Mouse (Mus musculus) midbrain, embryonic 15.5 days (tissue): ENCODE measurements around the gene Grk5. TPM values are rescaled to one million over a fixed set of nuclear protein-coding genes. Genes with fewer than 3 reads are reported as not detected.

Experiments used
- ATAC-seq: fragments of 200-750 bp; cut with Nextera tagmentation; replicated peaks from 2 replicates; pipeline ENCODE4 v1.8.0; 2017; ENCODE audit warnings: moderate TSS enrichment
- H3K27ac ChIP-seq: fragments of 300-500 bp; sonication (generic); 2 replicates; pipeline ENCODE4 v1.5.1; 2015; ENCODE audit warnings: mild to moderate bottlenecking, inconsistent platforms
- H3K27me3 ChIP-seq: fragments of 300-500 bp; sonication (generic); replicated peaks from 2 replicates; pipeline ENCODE4 v1.6.1; 2015; ENCODE audit warnings: inconsistent platforms
- H3K36me3 ChIP-seq: fragments of 300-500 bp; sonication (generic); replicated peaks from 2 replicates; pipeline ENCODE4 v1.6.1; 2015; ENCODE audit warnings: inconsistent platforms
- H3K4me1 ChIP-seq: fragments of 300-500 bp; sonication (generic); 2 replicates; pipeline ENCODE4 v1.6.1; 2015; ENCODE audit warnings: inconsistent platforms
- H3K4me2 ChIP-seq: fragments of 300-500 bp; sonication (generic); 2 replicates; pipeline ENCODE4 v1.6.1; 2015; ENCODE audit warnings: inconsistent platforms, mild to moderate bottlenecking, moderate library complexity
- H3K4me3 ChIP-seq: fragments of 300-500 bp; sonication (generic); 2 replicates; pipeline ENCODE4 v1.5.1; 2015; ENCODE audit warnings: mild to moderate bottlenecking, inconsistent platforms
- H3K9ac ChIP-seq: fragments of 300-500 bp; sonication (generic); 2 replicates; pipeline ENCODE4 v1.6.1; 2015; ENCODE audit warnings: mild to moderate bottlenecking, inconsistent platforms
- H3K9me3 ChIP-seq: fragments of 300-500 bp; sonication (generic); 2 replicates; pipeline ENCODE4 v1.6.1; 2016; ENCODE audit warnings: inconsistent platforms
- WGBS: fragments of 180-500 bp; shearing (Covaris S2); methylation state at CpG from one replicate; pipeline ENCODE4 v1.1.7; 2015; ENCODE audit warnings: mixed read lengths; 5-methylcytosine and 5-hydroxymethylcytosine counted together
- polyA plus RNA-seq: library from polyadenylated mRNA; unstranded; fragments of >200 nt; fragmentation: Nextera tagmentation; extraction: Ambion mirVana; gene quantifications from 2 replicates; pipeline ENCODE4 v1.2.1, GENCODE M21; 2015

Gene Grk5
- polyA plus RNA-seq, 1 experiment from 2014 or later: 2.5 TPM

DNA sequence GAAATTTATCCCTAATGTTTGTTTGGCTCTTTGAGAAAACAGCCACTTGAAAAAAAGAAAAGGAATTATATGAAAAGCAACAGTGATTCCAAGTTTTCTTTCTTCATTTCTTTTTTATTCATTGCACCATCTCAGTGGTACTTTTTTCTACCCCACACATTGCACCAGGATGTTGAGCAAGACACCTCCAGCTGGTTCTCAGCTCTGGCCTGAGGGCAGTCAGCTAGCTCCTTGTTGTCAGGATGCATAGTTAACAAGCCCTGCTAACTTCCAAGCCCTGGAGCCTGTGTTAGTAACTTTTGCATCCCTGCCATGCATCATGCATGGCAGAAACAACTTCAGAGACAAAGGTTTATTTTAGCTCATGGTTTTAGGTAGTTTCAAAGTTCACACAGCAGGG, 163.2 kb downstream of the Grk5 start:
- Histone ChIP-seq H3K9me3 (no peaks in the 10 kb centered on the region), H3K4me1 (no peaks in the 10 kb centered on the region), H3K4me3 (no peak overlapping the region), H3K9ac (no peak overlapping the region), H3K27ac (no peak overlapping the region), H3K36me3 (no peaks in the 10 kb centered on the region), H3K4me2 (no peak overlapping the region), H3K27me3 (no peaks in the 10 kb centered on the region)
- no peak for ATAC-seq

DNA sequence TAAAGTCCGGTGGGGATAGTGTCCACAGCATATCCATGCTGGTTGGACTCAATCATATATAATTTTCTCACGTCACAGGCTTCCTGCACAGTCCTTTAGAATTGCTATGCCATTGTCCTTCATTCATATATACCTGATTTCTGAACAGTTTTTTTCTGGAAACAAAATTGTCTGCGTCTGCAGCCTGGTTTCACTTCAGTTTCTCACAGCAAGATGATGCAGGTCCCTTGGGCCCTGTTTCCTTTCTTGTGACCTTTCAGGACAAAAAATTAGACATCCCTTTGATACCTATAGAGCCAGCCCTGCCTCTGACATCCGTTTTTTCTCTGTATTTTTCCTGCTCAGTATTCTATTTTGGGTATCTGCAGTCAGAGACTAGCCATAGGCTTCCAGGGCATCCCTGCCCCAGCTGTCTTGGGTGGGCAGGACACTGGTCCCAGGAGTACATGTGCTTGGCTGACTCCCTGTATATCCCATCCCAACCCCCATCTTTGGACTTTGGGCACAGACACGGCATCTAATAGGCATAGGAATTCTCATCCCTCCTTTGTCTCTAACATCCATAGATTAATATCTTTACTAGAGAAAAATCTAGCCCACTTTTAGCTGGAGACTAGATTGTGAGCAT, 167.3 kb downstream of the Grk5 start:
- no peaks in the 10 kb centered on the region for H3K4me1 ChIP-seq
- no peaks in the 10 kb centered on the region for H3K36me3 ChIP-seq
- 61% methylated on average over 5 of the region's 5 CpGs for WGBS
- H3K27ac ChIP-seq: no peak overlapping the region
- no peaks in the 10 kb centered on the region for H3K27me3 ChIP-seq
- no peak for ATAC-seq
- H3K4me3 ChIP-seq: no peak overlapping the region
- no peaks in the 10 kb centered on the region for H3K9me3 ChIP-seq
- H3K4me2 ChIP-seq: no peak overlapping the region
- no peak overlapping the region for H3K9ac ChIP-seq

DNA sequence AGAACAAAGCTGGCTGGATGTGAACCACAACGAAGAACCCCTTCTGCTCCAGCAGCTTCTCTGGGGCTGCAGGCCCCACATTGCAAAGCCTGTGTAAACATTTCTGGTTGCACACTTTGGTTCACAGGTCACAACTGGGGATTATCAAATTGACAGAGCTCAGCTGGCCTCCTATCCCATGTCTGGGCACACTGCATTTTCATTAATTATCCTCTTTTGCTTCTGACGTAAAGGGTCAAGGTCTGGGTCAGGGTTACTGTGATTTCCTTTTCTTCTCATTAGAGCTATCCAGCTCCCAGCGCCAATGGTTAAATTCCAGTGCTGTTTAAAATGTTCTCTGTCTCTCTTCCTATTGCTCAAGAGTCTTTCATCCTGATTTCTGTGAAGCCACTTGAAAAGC, 168.0 kb downstream of the Grk5 start:
- Histone ChIP-seq H3K36me3 (no peaks in the 10 kb centered on the region), H3K27ac (no peak overlapping the region), H3K4me1 (no peaks in the 10 kb centered on the region), H3K9ac (no peak overlapping the region), H3K4me3 (no peak overlapping the region), H3K9me3 (no peaks in the 10 kb centered on the region), H3K4me2 (no peak overlapping the region), H3K27me3 (no peaks in the 10 kb centered on the region)
- WGBS: 39% methylated on average over 3 of the region's 3 CpGs
- ATAC-seq: no peak

DNA sequence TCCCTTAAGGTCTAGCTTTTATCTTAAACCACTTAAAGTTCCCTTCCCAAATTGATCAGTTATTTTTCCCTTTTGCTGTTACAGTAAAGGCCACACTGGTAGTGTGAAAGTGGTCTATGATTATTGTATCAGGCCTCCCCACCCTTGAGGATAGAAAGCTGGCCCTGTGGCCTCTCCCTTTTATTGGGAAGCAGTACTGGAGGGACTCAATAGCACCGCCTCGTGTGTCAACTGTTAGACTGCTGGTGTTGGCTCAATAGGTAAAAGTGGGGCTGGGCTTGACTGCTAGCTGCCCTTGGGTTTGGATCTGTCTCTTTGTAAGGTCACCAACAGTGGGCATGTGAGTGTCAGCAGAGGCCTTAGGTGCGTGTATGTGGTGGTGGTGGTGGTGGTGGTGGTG, 174.8 kb downstream of the Grk5 start:
- Histone ChIP-seq H3K27ac (no peak overlapping the region), H3K4me3 (no peak overlapping the region), H3K9me3 (no peaks in the 10 kb centered on the region), H3K4me2 (no peak overlapping the region), H3K9ac (no peak overlapping the region), H3K27me3 (no peaks in the 10 kb centered on the region), H3K4me1 (no peaks in the 10 kb centered on the region), H3K36me3 (no peaks in the 10 kb centered on the region)
- 93% methylated on average over 3 of the region's 3 CpGs for WGBS
- no peak for ATAC-seq

DNA sequence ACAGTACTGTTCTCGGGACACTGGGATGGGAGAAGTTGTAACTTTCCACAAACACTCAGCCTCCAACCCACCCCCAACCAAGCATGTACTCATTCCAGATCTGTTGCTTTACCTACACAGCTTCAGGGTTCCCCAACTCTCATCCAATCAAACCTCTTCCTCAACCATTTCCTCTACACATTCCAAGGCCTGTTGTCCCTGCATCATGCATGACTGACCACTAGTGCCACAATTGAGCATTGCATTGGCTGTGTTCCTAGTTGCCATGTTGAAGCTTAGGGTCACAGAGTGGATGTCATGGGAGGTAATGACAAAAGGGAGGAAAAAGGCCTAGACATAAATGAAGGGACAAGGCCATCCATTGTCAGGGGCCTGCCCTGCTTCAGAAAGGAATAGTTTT, 175.5 kb downstream of the Grk5 start:
- no peaks in the 10 kb centered on the region for H3K36me3 ChIP-seq
- H3K4me3 ChIP-seq: no peak overlapping the region
- no peaks in the 10 kb centered on the region for H3K27me3 ChIP-seq
- 91% methylated on average over 1 of the region's 1 CpGs for WGBS
- H3K27ac ChIP-seq: no peak overlapping the region
- H3K4me2 ChIP-seq: no peak overlapping the region
- no peak overlapping the region for H3K9ac ChIP-seq
- H3K9me3 ChIP-seq: no peaks in the 10 kb centered on the region
- no peaks in the 10 kb centered on the region for H3K4me1 ChIP-seq
- no peak for ATAC-seq

DNA sequence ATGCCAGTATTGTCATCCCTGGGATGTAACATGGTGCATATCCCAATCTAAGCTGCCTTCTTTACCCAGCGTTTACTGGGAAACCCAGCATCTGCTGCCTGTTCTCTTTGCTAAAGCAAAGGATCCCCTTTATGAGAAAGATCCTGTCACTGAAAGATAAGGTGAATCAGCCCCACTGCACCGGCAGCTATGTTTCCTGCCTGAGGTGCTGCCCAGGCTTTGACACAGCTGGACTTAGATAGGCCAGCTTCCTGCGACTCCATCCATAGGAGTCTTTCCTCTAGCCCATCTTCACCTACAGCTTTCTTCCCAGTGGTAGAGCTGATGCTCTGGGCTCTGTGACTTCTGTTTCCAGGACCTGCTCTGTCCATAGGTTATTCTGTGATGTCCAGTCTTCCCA, 189.1 kb downstream of the Grk5 start:
- WGBS: 90% methylated on average over 3 of the region's 3 CpGs
- Histone ChIP-seq H3K27me3 (no peaks in the 10 kb centered on the region), H3K4me3 (no peak overlapping the region), H3K9me3 (no peaks in the 10 kb centered on the region), H3K27ac (no peak overlapping the region), H3K9ac (no peak overlapping the region), H3K36me3 (0 out of 2 replicates have a peak, but pooled peaks cover 5% of the 10 kb centered on the region), H3K4me1 (no peaks in the 10 kb centered on the region), H3K4me2 (no peak overlapping the region)
- ATAC-seq: no peak

DNA sequence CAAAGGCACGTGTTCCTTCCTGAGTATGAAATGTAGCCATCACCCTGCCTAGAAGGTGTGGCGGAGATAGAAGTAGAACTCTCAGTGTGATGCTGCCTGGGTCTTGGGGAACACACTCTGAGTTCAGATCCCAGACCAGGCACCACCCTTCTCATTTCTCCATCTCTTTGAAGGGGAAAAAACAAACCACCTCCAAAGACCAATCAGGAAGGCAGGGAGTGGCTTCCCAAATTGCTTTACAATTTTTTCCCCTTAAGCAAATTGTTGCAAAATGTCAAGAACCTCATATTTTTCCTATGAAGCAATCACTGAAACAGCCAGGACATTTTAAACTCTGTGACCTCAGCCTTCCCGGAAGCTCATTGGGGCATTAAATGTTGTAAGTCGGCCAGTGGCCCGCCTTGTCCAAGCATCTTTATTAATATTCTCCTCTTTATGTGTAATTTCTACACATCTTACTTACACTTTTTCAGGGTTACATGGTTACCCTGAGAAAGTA, 190.8 kb downstream of the Grk5 start:
- Histone ChIP-seq H3K36me3 (0 out of 2 replicates have a peak, but pooled peaks cover 5% of the 10 kb centered on the region), H3K9me3 (no peaks in the 10 kb centered on the region), H3K27ac (no peak overlapping the region), H3K9ac (no peak overlapping the region), H3K4me1 (no peaks in the 10 kb centered on the region), H3K27me3 (no peaks in the 10 kb centered on the region), H3K4me2 (no peak overlapping the region), H3K4me3 (no peak overlapping the region)
- WGBS: 96% methylated on average over 5 of the region's 5 CpGs
- ATAC-seq: no peak

DNA sequence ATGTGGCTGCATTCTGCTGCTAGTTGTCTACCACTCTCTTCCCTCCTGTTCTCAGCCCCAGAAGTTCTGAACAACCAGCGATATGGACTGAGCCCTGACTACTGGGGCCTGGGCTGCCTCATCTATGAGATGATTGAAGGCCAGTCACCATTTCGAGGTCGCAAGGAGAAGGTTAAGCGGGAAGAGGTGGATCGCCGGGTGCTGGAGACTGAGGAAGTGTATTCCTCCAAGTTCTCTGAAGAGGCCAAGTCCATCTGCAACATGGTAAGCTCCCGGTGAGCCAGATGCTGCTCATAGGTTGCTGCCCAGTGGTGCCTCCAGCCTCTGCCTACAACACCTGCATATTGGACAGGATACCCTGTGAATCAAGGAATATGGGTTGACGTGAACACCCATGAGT, 193.5 kb downstream of the Grk5 start:
- H3K36me3 ChIP-seq: 0 out of 2 replicates have a peak, but pooled peaks cover 5% of the 10 kb centered on the region
- no peak overlapping the region for H3K4me3 ChIP-seq
- WGBS: 92% methylated on average over 8 of the region's 8 CpGs
- no peak overlapping the region for H3K4me2 ChIP-seq
- H3K4me1 ChIP-seq: no peaks in the 10 kb centered on the region
- no peak for ATAC-seq
- H3K9me3 ChIP-seq: no peaks in the 10 kb centered on the region
- H3K9ac ChIP-seq: no peak overlapping the region
- H3K27me3 ChIP-seq: no peaks in the 10 kb centered on the region
- no peak overlapping the region for H3K27ac ChIP-seq

DNA sequence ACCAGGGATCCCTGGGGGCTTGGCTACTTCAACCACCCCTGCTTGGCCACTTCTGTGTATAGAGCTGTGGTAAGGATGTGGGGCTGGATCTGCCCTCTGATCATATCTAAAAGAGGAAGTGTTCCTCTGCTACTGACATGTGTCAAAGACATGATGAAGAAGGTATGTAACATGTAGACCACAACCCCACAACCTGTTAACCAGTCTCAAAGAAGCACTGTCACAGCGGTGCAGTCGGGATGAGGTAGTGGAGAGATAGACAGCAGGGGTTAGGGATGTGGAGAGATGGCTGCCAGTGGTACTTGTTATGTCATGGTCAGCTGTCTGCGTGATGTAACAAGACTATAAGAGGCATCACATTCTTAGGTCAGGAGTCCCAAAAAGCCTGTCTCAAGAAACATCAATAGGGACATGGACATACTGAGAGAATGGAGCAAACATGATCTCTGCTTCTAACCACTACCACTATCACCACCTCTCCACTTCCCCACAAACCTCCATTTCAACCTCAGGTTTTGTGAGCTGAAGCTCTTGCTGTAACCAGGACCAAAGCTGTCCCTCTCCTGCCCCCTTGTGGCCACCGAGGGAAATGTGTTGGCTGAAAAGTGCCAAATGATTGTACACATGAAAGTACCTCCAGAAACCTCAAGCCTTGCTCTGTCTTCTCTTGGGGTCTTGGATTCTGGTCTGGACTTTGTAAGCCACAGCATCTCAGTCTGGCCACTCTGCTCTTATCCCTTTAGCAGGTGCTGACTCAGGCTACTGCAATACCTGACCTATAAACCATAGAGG, 194.8 kb downstream of the Grk5 start:
- no peak overlapping the region for H3K4me2 ChIP-seq
- H3K36me3 ChIP-seq: 0 out of 2 replicates have a peak, but pooled peaks cover 5% of the 10 kb centered on the region
- no peak overlapping the region for H3K27ac ChIP-seq
- ATAC-seq: peak; percentile 84
- 47% methylated on average over 4 of the region's 4 CpGs for WGBS
- no peaks in the 10 kb centered on the region for H3K4me1 ChIP-seq
- no peaks in the 10 kb centered on the region for H3K9me3 ChIP-seq
- no peaks in the 10 kb centered on the region for H3K27me3 ChIP-seq
- no peak overlapping the region for H3K9ac ChIP-seq
- H3K4me3 ChIP-seq: no peak overlapping the region

DNA sequence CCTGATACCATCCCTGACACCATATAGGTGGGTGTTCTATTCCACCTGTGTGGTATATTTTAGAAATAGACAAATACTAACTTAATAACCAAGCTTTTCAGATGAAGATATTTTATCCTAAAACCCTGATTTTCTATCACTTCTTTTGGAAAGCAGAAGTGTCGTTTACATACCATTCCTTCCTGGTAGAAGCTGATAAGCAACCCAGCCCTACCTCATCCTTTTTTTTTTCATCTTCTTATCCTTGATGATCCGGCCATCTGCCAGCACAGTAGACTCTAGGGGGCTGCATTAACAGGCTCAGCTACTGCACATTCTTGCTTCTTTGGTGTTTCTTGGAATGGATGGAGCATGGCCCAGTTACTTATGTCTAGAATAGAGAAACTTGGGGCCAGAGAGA, 195.7 kb downstream of the Grk5 start:
- peaks cover 5% of the 10 kb centered on the region; the same call in 1 of the 2 replicates for H3K36me3 ChIP-seq
- WGBS: 79% methylated on average over 2 of the region's 2 CpGs
- no peaks in the 10 kb centered on the region for H3K4me1 ChIP-seq
- no peak overlapping the region for H3K27ac ChIP-seq
- no peak overlapping the region for H3K4me3 ChIP-seq
- no peak for ATAC-seq
- no peaks in the 10 kb centered on the region for H3K9me3 ChIP-seq
- H3K27me3 ChIP-seq: no peaks in the 10 kb centered on the region
- no peak overlapping the region for H3K4me2 ChIP-seq
- no peak overlapping the region for H3K9ac ChIP-seq

DNA sequence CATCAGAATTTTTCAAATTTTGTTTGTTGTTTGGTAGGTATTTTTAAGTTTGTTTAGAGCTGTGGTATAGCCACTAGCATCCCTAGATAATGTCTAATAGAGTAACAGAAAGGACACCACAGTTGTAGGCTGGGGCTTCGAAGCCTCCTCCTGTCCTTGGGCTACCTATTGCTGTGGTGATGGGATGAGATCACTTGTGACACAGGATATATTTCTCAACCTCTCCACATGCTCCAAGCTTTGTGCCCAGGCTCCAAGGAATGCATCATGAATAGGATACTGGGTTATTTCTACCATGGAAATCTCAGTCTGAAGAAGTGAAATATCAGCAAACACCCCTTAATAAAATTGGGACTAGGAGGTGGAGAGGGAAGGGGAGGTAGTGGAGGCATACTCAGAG, 198.2 kb downstream of the Grk5 start:
- H3K4me1 ChIP-seq: no peaks in the 10 kb centered on the region
- no peak overlapping the region for H3K4me3 ChIP-seq
- H3K27ac ChIP-seq: no peak overlapping the region
- H3K9ac ChIP-seq: no peak overlapping the region
- ATAC-seq: no peak
- no peaks in the 10 kb centered on the region for H3K9me3 ChIP-seq
- no peak overlapping the region for H3K4me2 ChIP-seq
- H3K36me3 ChIP-seq: no peaks in the 10 kb centered on the region; the same call in 1 of the 2 replicates
- no peaks in the 10 kb centered on the region for H3K27me3 ChIP-seq
- WGBS: 88% methylated on average over 1 of the region's 1 CpGs

DNA sequence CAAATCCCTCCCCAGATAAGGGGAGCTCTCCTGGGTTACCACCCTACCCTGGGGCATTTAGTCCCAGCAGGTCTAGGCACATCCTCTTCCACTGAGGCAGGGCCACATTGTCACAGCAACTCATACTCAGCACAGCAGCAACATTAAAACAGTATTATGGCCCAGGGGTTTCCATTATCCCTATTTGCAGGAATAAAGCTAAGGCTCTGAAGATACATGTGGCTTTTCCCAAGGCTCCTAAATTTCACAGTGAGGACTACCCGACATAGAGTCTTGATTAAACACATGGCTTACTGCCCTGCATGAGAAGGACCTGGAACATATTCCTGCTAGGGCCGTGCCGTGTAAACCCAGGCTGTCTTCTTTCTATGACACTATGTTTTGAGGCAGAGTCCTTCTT, 199.5 kb downstream of the Grk5 start:
- no peak overlapping the region for H3K9ac ChIP-seq
- H3K27ac ChIP-seq: no peak overlapping the region
- no peaks in the 10 kb centered on the region for H3K27me3 ChIP-seq
- H3K4me3 ChIP-seq: no peak overlapping the region
- H3K4me1 ChIP-seq: no peaks in the 10 kb centered on the region
- 92% methylated on average over 3 of the region's 3 CpGs for WGBS
- H3K9me3 ChIP-seq: no peaks in the 10 kb centered on the region
- no peaks in the 10 kb centered on the region; the same call in 1 of the 2 replicates for H3K36me3 ChIP-seq
- no peak for ATAC-seq
- H3K4me2 ChIP-seq: no peak overlapping the region

DNA sequence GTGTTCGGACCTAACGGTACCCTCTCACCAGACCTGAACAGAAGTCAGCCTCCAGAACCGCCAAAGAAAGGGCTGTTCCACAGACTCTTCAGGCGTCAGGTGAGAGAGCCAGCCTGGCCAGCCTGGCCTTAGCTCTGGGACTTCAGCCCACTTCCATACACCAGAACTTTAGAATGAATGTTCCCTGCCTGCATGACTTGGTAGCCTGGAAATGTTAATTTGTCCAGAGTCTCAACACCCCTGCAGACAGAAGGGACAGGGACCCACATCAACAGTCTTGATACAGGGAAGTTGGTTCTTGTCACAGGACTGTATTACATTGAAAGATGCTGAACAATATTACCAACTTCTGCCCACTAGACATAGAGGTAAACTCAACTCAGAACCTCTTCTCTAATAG, 201.0 kb downstream of the Grk5 start:
- Histone ChIP-seq H3K27ac (no peak overlapping the region), H3K4me1 (no peaks in the 10 kb centered on the region), H3K4me3 (no peak overlapping the region), H3K4me2 (no peak overlapping the region), H3K36me3 (no peaks in the 10 kb centered on the region; the same call in 1 of the 2 replicates), H3K9me3 (no peaks in the 10 kb centered on the region), H3K9ac (no peak overlapping the region), H3K27me3 (no peaks in the 10 kb centered on the region)
- WGBS: 96% methylated on average over 4 of the region's 4 CpGs
- ATAC-seq: no peak
